Mouse (Mus musculus) heart, adult 10 weeks (tissue): ENCODE results near the gene Cwc15. TPM values are rescaled to one million over a fixed set of nuclear protein-coding genes. Genes with fewer than 3 reads are reported as not detected.

Experiments used
- polyA plus RNA-seq: library from polyadenylated mRNA; stranded (reverse); fragments of 350-450 nt; fragmentation: Illumina TruSeq; extraction: RNeasy Lipid Tissue Mini Kit (QIAGEN cat#74804); gene quantifications from one replicate; pipeline ENCODE4 v1.2.3, GENCODE M21; 2014; ENCODE audit warnings: low read depth, low replicate concordance

The Cwc15 gene
- 101 TPM for polyA plus RNA-seq

GRCm38 (mm10) chr9:14500023-14500915 lies at the start of gene Cwc15, which contains the start of gene Kdm4d:
Gene Cwc15, plus strand, starts transcription at chr9:14500617.
Gene Kdm4d, minus strand, starts transcription at chr9:14500482.

Other genes starting within 250 kb of the Cwc15 start
- gene Sesn3, start 225.6 kb upstream of the Cwc15 start, polyA plus RNA-seq, result 8.5 TPM
- 6.0 TPM for gene Endod1, start 119.1 kb upstream of the Cwc15 start, polyA plus RNA-seq
- gene Kdm4d, start 135 bp upstream of the Cwc15 start, polyA plus RNA-seq, result not detected
- 32.4 TPM for gene Amotl1, start 144.4 kb downstream of the Cwc15 start, polyA plus RNA-seq
- not detected for gene Piwil4, start 240.1 kb downstream of the Cwc15 start, polyA plus RNA-seq